Mouse (Mus musculus): Measurements from ENCODE around the gene Fbln5.

The Fbln5 gene

DNA sequence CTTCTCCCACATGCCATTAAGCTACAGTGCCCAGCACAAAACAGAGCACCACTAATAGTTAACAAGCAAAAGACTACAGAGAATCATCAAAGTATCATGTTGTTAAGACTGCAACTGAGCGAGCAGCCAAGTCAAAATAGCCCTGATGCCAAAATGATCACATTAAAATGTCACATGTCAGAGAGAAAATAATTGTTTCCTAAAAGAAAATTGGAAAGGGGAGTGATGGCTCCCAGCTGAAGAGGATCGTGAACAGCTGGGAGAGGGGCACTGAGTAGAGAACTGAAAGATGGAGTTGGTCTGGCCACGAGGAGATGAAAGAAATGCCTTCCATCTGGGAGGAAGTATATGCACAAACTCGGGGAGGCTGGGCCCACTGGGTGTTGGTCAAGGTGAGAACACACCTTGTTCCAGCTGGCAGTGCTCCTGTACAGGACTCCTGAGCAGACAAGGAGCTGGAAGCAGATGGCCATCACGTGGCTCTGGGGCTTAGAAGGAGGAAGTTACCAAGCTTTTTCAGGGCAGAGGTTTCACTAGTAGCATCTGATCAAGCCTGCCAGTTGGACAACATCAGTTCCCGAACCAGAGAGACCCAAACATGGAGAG lies 59.3 kb downstream of the Fbln5 start:
- no peak for DNase-seq (ENCODE audit: low spot score)

DNA sequence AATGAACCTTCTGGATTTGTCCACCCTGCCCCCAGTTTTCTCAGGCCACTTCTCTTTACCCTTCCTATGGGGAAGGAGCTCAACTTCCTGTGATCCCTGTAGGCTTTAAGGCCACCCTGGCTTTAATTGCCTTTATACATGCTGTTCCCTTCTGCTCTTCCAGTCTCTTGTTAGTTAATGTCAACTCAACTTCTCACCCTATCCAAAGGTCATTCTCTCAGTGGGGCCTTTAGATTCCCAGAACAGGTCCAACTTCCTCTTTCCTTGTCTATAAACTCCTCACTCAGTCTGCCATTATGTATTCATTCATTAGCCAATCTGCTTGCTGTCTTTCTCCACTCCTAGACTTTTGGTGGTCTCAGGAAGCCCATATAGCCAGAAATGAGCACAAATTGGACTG lies 60.2 kb downstream of the Fbln5 start:
- DNase-seq (ENCODE audit: low spot score), result no peak

DNA sequence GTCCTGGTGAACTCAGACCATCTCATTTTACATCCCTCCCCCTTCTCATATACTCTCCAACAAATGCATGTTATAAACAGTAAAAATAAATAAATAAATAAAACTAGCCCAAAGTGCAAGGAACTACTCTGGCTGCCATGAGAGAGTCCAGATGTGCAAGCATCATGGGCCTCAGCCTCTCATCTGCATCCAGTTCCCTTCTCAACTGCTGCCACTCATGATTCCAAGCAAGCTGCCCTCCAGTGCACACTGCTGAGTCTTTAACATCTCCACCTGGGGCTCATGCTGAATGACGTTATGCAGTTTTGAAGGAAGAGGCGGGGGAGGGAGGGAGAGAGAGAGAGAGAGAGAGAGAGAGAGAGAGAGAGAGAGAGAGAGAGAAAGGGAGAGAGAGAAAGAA lies 76.5 kb downstream of the Fbln5 start:
- no peak for DNase-seq (ENCODE audit: low spot score)

DNA sequence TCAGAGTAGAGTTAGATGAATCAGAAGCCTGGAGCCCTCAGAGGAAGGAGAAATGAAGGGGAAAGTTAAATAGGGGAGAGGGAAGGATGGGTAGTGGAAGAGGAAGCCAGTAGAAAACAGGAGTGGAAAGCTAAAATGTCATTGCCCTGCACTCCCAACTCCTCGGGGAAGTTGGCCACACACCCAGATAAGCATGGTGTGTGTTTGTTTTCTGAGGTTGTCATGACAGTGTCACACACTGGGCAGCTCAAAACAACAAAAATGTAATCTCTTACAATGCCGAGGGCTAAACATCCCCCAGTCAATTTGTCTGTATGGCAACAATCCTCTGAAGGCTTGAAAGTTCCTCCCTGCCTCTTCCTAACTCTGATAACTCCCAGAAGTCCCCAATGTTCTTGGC lies 78.4 kb downstream of the Fbln5 start:
- no peak for DNase-seq (ENCODE audit: low spot score)

DNA sequence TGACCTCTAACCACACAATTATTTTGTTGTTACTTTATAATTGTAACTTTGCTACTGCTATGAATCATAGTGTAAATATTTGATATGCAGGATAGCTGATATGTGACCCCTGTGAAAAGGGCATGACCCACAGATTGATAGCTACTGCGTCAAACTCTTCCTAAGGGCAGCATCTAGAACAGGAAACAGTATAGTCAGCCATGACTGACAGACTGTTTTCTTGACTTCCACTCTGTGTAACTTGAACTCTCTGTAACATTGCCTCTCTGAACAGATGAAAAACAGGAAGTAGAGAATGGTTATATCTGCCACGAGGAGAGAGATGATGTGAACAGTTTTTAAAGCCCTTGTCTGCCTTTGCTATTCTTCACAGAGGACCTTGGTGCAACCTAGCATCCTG lies 78.8 kb downstream of the Fbln5 start:
- no peak for DNase-seq (ENCODE audit: low spot score)

DNA sequence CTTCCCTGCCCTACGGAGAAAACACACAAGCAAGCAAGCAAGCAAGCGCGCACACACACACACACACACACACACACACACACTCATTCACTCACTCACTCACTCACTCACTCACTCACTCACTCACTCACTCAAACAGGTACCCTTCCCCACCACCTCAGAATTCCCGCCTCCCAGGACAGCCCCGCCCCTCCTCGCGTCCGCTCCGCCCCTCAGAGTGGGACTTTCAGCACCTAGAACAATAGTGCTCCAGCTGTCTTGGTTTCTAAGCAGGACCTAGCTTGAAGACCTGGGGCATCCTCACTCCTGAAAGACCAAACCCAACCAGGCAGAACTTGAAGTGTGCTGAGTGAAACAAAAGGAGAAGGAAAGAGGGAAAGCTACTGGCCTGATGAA lies 100.1 kb downstream of the Fbln5 start:
- no peak for DNase-seq (ENCODE audit: low spot score)

DNA sequence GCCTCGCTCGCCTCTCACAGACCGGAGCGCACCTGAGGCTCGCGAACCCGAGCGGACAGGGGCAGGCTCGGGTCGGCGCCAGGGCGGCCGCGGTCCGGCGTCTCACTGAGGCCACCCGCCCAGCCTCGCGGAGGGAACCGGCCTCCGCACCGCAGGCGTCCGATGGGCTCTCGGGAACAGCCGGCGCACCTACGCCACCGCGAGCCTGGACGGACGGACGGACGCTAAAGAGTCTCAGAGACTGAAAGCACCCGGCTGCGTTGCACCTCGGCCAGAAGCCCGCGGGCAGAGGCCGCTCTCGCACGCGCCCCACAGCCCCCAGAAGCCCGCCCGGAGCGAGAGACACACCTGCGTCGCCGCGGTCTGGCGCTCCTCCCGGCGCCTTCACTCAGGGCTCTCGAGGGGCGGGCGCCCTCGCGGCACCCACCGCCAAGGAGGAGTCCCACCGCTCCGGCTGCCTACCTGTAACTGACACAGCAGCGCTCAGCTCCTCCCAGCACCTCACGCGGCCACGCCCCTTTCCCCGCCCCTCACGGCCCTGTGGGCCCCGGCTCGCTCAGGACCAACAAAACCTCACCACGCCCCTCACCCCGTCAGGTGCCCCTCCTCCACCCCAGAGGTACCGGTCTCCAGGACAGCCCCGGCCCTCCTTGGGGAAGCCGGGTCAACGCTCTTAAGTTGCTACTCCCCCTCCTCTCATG lies 100.7 kb downstream of the Fbln5 start, which contains the start of gene Tc2n:
TSS of gene Tc2n (minus strand) at position 470 of the 701 bp plus-strand sequence.
- DNase-seq (ENCODE audit: low spot score), result no peak

DNA sequence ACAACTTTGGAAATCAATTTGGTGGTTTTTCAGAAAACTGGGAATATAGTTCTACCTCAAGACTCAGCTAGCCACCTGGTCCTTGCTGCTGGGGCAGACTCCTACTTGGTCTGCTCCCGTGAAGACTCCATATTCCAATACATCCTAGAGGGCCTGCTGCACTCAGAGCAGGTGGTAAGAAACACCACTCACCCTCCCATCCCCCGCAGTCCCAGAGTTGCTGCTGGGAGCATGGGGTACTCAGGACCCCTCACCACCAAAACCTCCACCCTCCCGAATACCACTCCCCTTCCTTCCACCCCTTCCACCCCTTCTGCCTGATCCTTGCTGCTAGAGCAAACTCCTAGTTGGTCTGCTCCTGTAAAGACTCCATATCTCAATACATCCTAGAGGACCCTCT lies 119.7 kb downstream of the Fbln5 start:
- no peak for DNase-seq (ENCODE audit: low spot score)
